Mouse (Mus musculus): Measurements from ENCODE around the gene Eif1ax.

DNA sequence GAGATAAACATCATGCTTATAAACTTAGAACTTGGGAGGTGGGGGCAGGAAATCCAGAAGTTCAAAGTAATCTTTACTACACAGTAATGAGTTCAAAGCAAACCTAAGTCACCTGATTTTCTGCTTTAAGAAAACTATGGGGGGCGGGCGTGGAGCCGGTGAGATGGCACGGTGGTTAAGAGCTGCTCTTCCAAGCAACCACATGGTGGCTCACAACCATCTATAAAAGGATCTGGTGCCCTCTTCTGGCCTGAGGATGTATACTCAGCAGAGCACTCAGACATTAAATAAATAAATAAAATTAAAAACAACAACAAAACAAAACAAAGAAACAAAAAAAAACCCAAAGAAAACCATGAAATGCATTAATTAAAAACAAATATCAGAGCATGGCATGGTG is 37.3 kb downstream of the Eif1ax start:
- TF ChIP-seq CTCF (IDR thresholded peaks at IDR 0.05; ENCODE audit: control insufficient read depth, insufficient read depth, insufficient read length) (no peak), MYOD1 (IDR thresholded peaks at IDR 0.05; ENCODE audit: control insufficient read depth, insufficient read length, low read depth) (no peak), MAX (IDR thresholded peaks at IDR 0.05) (no peak), MYOG (IDR thresholded peaks at IDR 0.05; ENCODE audit: control insufficient read depth, extremely low read depth, insufficient read length) (no peak)
